In genomic region chr3:68477478-68477877, GRCm38 (mm10) we compare ENCODE assay signal across 14 mouse cellular contexts.
A peak's percentile ranks its signal among the peaks of the same experiment; 100 is the strongest.
DNase-seq lines count a peak whose midpoint lies in the region; ATAC-seq and TF ChIP-seq lines count a peak whose summit lies in the region.
"Had no signal": no experiment of that assay in that cellular context is flagged by ENCODE, and none has a peak within 500 bp of the region (broad histone marks: within the 10 kb centered on the region; RNA-seq: fewer than 3 reads in every experiment).

No protein-coding gene starts in this region.

- TF ChIP-seq POLR2A in small intestine, adult 2 months (IDR thresholded peaks at IDR 0.05; ENCODE audit: low read depth, low read length): no peak

- no peaks in the 10 kb centered on the region for H3K27me3 ChIP-seq in lung, embryonic 16.5 days (ENCODE audit: control insufficient read depth, insufficient read depth, low read depth, low read length)
- H3K27me3 ChIP-seq in small intestine, adult 2 months (ENCODE audit: control insufficient read depth, insufficient read depth, low read length): no peaks in the 10 kb centered on the region
- H3K27me3 ChIP-seq: CH12.LX; liver, embryonic 12.5 days; neural tube, embryonic 12.5 days had no signal

- peak; percentile 40 for DNase-seq in embryo, embryonic 10 days (ENCODE audit: low spot score)
- no peak for DNase-seq in embryo, embryonic 9.5 days (ENCODE audit: extremely low spot score)
- DNase-seq in lung, postnatal 4 days: no peak
- peak; percentile 35 to 67 for DNase-seq in kidney, adult 8-10 months
- no peak for DNase-seq in spleen, adult 18-20 months
- no peak for DNase-seq in left cerebral cortex, adult 18-20 months (ENCODE audit: low spot score in 2 of 2)
- DNase-seq: cerebellum, adult 11-12 months; heart, adult 18-20 months; heart, postnatal 14 days had no signal

- ATAC-seq in lung, embryonic 16.5 days (ENCODE audit: low read depth): no peak
- ATAC-seq: liver, embryonic 12.5 days had no signal

- no peaks in the 10 kb centered on the region for H3K36me3 ChIP-seq in lung, embryonic 16.5 days (ENCODE audit: control insufficient read depth, insufficient read depth, low read length)
- no peaks in the 10 kb centered on the region for H3K36me3 ChIP-seq in small intestine, adult 2 months (ENCODE audit: control insufficient read depth, insufficient read depth, low read length)
- H3K36me3 ChIP-seq: liver, embryonic 12.5 days; neural tube, embryonic 12.5 days had no signal

- no peaks in the 10 kb centered on the region for H3K9me3 ChIP-seq in lung, embryonic 16.5 days (ENCODE audit: control insufficient read depth, low read length)
- H3K9me3 ChIP-seq: liver, embryonic 12.5 days; neural tube, embryonic 12.5 days had no signal

- WGBS in lung, embryonic 16.5 days: 46% methylated on average over 2 of the region's 2 CpGs
- 53% methylated on average over 2 of the region's 2 CpGs for WGBS in small intestine, adult 2 months

- H3K4me1 ChIP-seq in lung, embryonic 16.5 days (replicated peaks; ENCODE audit: control insufficient read depth, insufficient read depth, low read length): no peaks in the 10 kb centered on the region
- no peaks in the 10 kb centered on the region for H3K4me1 ChIP-seq in small intestine, adult 2 months (ENCODE audit: control insufficient read depth, insufficient read depth, insufficient read length, low read length)
- H3K4me1 ChIP-seq: liver, embryonic 12.5 days; neural tube, embryonic 12.5 days had no signal

- H3K4me3 ChIP-seq in lung, embryonic 16.5 days (ENCODE audit: low read length): no peak overlapping the region
- H3K4me3 ChIP-seq in small intestine, adult 2 months (ENCODE audit: low read depth, low read length): no peak overlapping the region
- H3K4me3 ChIP-seq: liver, embryonic 12.5 days; neural tube, embryonic 12.5 days had no signal

- H3K4me2 ChIP-seq in lung, embryonic 16.5 days (ENCODE audit: low read depth, low read length): no peak overlapping the region
- H3K4me2 ChIP-seq: liver, embryonic 12.5 days; neural tube, embryonic 12.5 days had no signal

- no peak overlapping the region for H3K9ac ChIP-seq in lung, embryonic 16.5 days (ENCODE audit: low read length)
- H3K9ac ChIP-seq: liver, embryonic 12.5 days; neural tube, embryonic 12.5 days had no signal

- peak overlapping the region; percentile 27; the same call in 1 of the 2 replicates for H3K27ac ChIP-seq in lung, embryonic 16.5 days (ENCODE audit: low read length)
- H3K27ac ChIP-seq in small intestine, adult 2 months (ENCODE audit: insufficient read depth, low read depth, low read length): peak overlapping the region; percentile 4; the same call in 1 of the 2 replicates
- H3K27ac ChIP-seq: liver, embryonic 12.5 days; neural tube, embryonic 12.5 days had no signal

- TF ChIP-seq CTCF in small intestine, adult 2 months (IDR thresholded peaks at IDR 0.05; ENCODE audit: extremely low read depth, insufficient read length, insufficient replicate concordance, low read depth, low read length): no peak

Comparison
In these comparisons a context has a peak if more than half of its experiments do, and no peak if none do; other contexts are left out.
1. DNase-seq: peak in embryo, embryonic 10 days (single experiment) and kidney, adult 8-10 months (2 of 2); none in embryo, embryonic 9.5 days (single experiment), lung, postnatal 4 days (0 of 2), spleen, adult 18-20 months (0 of 2) and left cerebral cortex, adult 18-20 months (0 of 2).